Mouse (Mus musculus): ENCODE results near the gene Neurl3.

Neurl3 gene

GRCm38 (mm10) chr1:36274455-36274854, at the start of gene Neurl3:
TSS of gene Neurl3 (minus strand) at chr1:36274679.
- DNase-seq = no peak

- peak; percentile 64 for DNase-seq
Measured at GRCm38 (mm10) chr1:36323746-36324448, 49.4 kb upstream of the Neurl3 start.

- no peak for DNase-seq
Measured at GRCm38 (mm10) chr1:36323076-36323475, 48.6 kb upstream of the Neurl3 start.

GRCm38 (mm10) chr1:36321829-36322573, 47.5 kb upstream of the Neurl3 start:
- DNase-seq = no peak

- peak; percentile 63 to 73 for DNase-seq
Measured at GRCm38 (mm10) chr1:36321164-36321563, 46.7 kb upstream of the Neurl3 start.

- no peak for DNase-seq
Measured at GRCm38 (mm10) chr1:36315776-36316100, 41.3 kb upstream of the Neurl3 start.

GRCm38 (mm10) chr1:36314959-36315775, 40.7 kb upstream of the Neurl3 start:
- peak in 1 of 2 experiments; percentile 50 for DNase-seq

GRCm38 (mm10) chr1:36309498-36309901, 35.0 kb upstream of the Neurl3 start:
- no peak for DNase-seq

- DNase-seq = no peak
Measured at GRCm38 (mm10) chr1:36308966-36309475, 34.5 kb upstream of the Neurl3 start.

- no peak for DNase-seq
Measured at GRCm38 (mm10) chr1:36308451-36308901, 34.0 kb upstream of the Neurl3 start.

GRCm38 (mm10) chr1:36307495-36308280, 33.2 kb upstream of the Neurl3 start, which contains the start of gene Arid5a:
TSS of gene Arid5a (plus strand) at chr1:36307733.
- DNase-seq = peak; percentile 90 to 91

GRCm38 (mm10) chr1:36307121-36307494, 32.6 kb upstream of the Neurl3 start:
- no peak for DNase-seq

- DNase-seq = no peak
Measured at GRCm38 (mm10) chr1:36306120-36306519, 31.6 kb upstream of the Neurl3 start.

- peak in 1 of 2 experiments; percentile 2 for DNase-seq
Measured at GRCm38 (mm10) chr1:36304764-36305163, 30.3 kb upstream of the Neurl3 start.

GRCm38 (mm10) chr1:36303381-36304320, 29.2 kb upstream of the Neurl3 start:
- peak; percentile 62 to 76 for DNase-seq

GRCm38 (mm10) chr1:36302957-36303356, 28.5 kb upstream of the Neurl3 start:
- no peak for DNase-seq

- peak in 1 of 2 experiments; percentile 2 for DNase-seq
Measured at GRCm38 (mm10) chr1:36302273-36302672, 27.8 kb upstream of the Neurl3 start.

GRCm38 (mm10) chr1:36300486-36300885, 26.0 kb upstream of the Neurl3 start:
- DNase-seq = no peak

- no peak for DNase-seq
Measured at GRCm38 (mm10) chr1:36299676-36300075, 25.2 kb upstream of the Neurl3 start.

GRCm38 (mm10) chr1:36299126-36299525, 24.6 kb upstream of the Neurl3 start:
- DNase-seq = no peak

GRCm38 (mm10) chr1:36298107-36298506, 23.6 kb upstream of the Neurl3 start:
- DNase-seq = peak in 1 of 2 experiments; percentile 2

All from cerebellum, postnatal 14 days (tissue).